Mouse (Mus musculus) MEL (cell line): ENCODE measurements around the gene Leng1. TPM values are rescaled to one million over a fixed set of nuclear protein-coding genes. Genes with fewer than 3 reads are reported as not detected.

Experiments
- DNase-seq: peaks from one replicate; pipeline ENCODE4 v3.0.0; 2011; ENCODE audit warnings: low read depth, low spot score
- H3K27ac ChIP-seq: 2 replicates; pipeline ENCODE4 v1.5.1; 2012; ENCODE audit warnings: low read depth, mild to moderate bottlenecking, control low read depth, low read length, moderate library complexity; ENCODE audit not compliant: control insufficient read depth
- H3K27me3 ChIP-seq, 2 experiments: fragments of 150-350 bp in 1 of 2; sonication (generic) in 1 of 2; 2 replicates each; pipeline ENCODE4 v1.6.1; 2012; ENCODE audit warnings: low read length in 2 of 2, mild to moderate bottlenecking in 2 of 2, improper control_type of control experiment in 1 of 2, moderate library complexity in 1 of 2; ENCODE audit not compliant: insufficient read depth in 2 of 2, control insufficient read depth in 1 of 2
- H3K36me3 ChIP-seq, 2 experiments: 2 replicates each; pipeline ENCODE4 v1.6.1; 2012 to 2014; ENCODE audit warnings: low read length in 2 of 2, improper control_type of control experiment in 1 of 2, inconsistent platforms in 1 of 2, mild to moderate bottlenecking in 1 of 2; ENCODE audit not compliant: insufficient read depth in 2 of 2, control insufficient read depth in 1 of 2
- H3K4me1 ChIP-seq, 2 experiments: fragments of 150-350 bp in 1 of 2; sonication (generic) in 1 of 2; 2 replicates each; pipeline ENCODE4 v1.6.1; 2012; ENCODE audit warnings: low read length in 2 of 2, improper control_type of control experiment in 1 of 2, mild to moderate bottlenecking in 1 of 2; ENCODE audit not compliant: insufficient read depth in 2 of 2, control insufficient read depth in 1 of 2
- H3K4me3 ChIP-seq, 2 experiments: fragments of 150-350 bp in 1 of 2; sonication (generic) in 1 of 2; 2 replicates each; pipeline ENCODE4 v1.5.1; 2012; ENCODE audit warnings: low read depth in 2 of 2, low read length in 2 of 2, mild to moderate bottlenecking in 2 of 2, moderate library complexity in 2 of 2, control low read depth in 1 of 2, improper control_type of control experiment in 1 of 2; ENCODE audit not compliant: control insufficient read depth in 1 of 2, insufficient read depth in 1 of 2
- H3K79me2 ChIP-seq: 2 replicates; pipeline ENCODE4 v1.6.1; 2012; ENCODE audit warnings: mild to moderate bottlenecking, low read length, moderate library complexity; ENCODE audit not compliant: control insufficient read depth, poor library complexity, insufficient read depth
- H3K9ac ChIP-seq: 2 replicates; pipeline ENCODE4 v1.6.1; 2012; ENCODE audit warnings: low read depth, mild to moderate bottlenecking, control low read depth, low read length, moderate library complexity; ENCODE audit not compliant: control insufficient read depth, poor library complexity, severe bottlenecking
- H3K9me3 ChIP-seq: fragments of 150-350 bp; sonication (generic); replicated peaks from 2 replicates; pipeline ENCODE4 v1.6.1; 2012; ENCODE audit warnings: mild to moderate bottlenecking, low read length, improper control_type of control experiment, moderate library complexity; ENCODE audit not compliant: insufficient read depth
- BHLHE40 ChIP-seq: IDR thresholded peaks from 2 replicates; pipeline ENCODE4 v1.6.1; 2012; ENCODE audit warnings: low read depth, mild to moderate bottlenecking, inconsistent platforms, low read length, improper control_type of control experiment, borderline replicate concordance
- CHD1 ChIP-seq: IDR thresholded peaks from 2 replicates; pipeline ENCODE4 v1.6.1; 2012; ENCODE audit warnings: low read depth, mild to moderate bottlenecking, inconsistent platforms, low read length, improper control_type of control experiment
- CHD2 ChIP-seq: IDR thresholded peaks from 2 replicates; pipeline ENCODE4 v1.6.1; 2011; ENCODE audit warnings: low read length, improper control_type of control experiment
- CTCF ChIP-seq, 3 experiments: IDR thresholded peaks in 2 of 3; conservative IDR thresholded peaks in 1 of 3; 2 replicates each; pipeline ENCODE4 v1.5.1; 2011 to 2012; ENCODE audit warnings: low read length in 3 of 3, low read depth in 2 of 3, mild to moderate bottlenecking in 2 of 3, improper control_type of control experiment in 1 of 3, inconsistent platforms in 1 of 3, mixed read lengths in 1 of 3, moderate library complexity in 1 of 3; ENCODE audit not compliant: control insufficient read depth in 1 of 3, insufficient read depth in 1 of 3, poor library complexity in 1 of 3, severe bottlenecking in 1 of 3
- E2F4 ChIP-seq: IDR thresholded peaks from 2 replicates; pipeline ENCODE4 v1.6.1; 2011; ENCODE audit warnings: low read depth, low read length, improper control_type of control experiment, borderline replicate concordance
- ELF1 ChIP-seq: IDR thresholded peaks from 2 replicates; pipeline ENCODE4 v1.6.1; 2014; ENCODE audit warnings: low read depth, mild to moderate bottlenecking, inconsistent platforms, low read length, improper control_type of control experiment, moderate library complexity
- EP300 ChIP-seq, 2 experiments: IDR thresholded peaks; 2 replicates each; pipeline ENCODE4 v1.6.1; 2011; ENCODE audit warnings: improper control_type of control experiment in 2 of 2, low read length in 2 of 2, low read depth in 1 of 2, mild to moderate bottlenecking in 1 of 2
- ETS1 ChIP-seq: IDR thresholded peaks from 2 replicates; pipeline ENCODE4 v1.6.1; 2012; ENCODE audit warnings: low read depth, mild to moderate bottlenecking, inconsistent platforms, low read length, improper control_type of control experiment, moderate library complexity
- GABPA ChIP-seq: IDR thresholded peaks from 2 replicates; pipeline ENCODE4 v1.6.1; 2012; ENCODE audit warnings: low read depth, mild to moderate bottlenecking, inconsistent platforms, low read length, improper control_type of control experiment, moderate library complexity
- GATA1 ChIP-seq: IDR thresholded peaks from 2 replicates; pipeline ENCODE4 v1.6.1; 2011; ENCODE audit warnings: low read depth, low read length, improper control_type of control experiment
- HCFC1 ChIP-seq: IDR thresholded peaks from 2 replicates; pipeline ENCODE4 v1.6.1; 2012; ENCODE audit warnings: low read depth, mild to moderate bottlenecking, inconsistent platforms, low read length, improper control_type of control experiment, moderate library complexity
- JUND ChIP-seq: IDR thresholded peaks from 2 replicates; pipeline ENCODE4 v1.6.1; 2011; ENCODE audit warnings: low read depth, mild to moderate bottlenecking, improper control_type of control experiment, low read length
- KAT2A ChIP-seq: conservative IDR thresholded peaks from 2 replicates; pipeline ENCODE4 v1.6.1; 2012; ENCODE audit warnings: low read depth, low read length, improper control_type of control experiment, inconsistent platforms
- MAX ChIP-seq: IDR thresholded peaks from 2 replicates; pipeline ENCODE4 v1.6.1; 2011; ENCODE audit warnings: low read length, improper control_type of control experiment
- MEF2A ChIP-seq: IDR thresholded peaks from 2 replicates; pipeline ENCODE4 v1.6.1; 2014; ENCODE audit warnings: low read depth, mild to moderate bottlenecking, inconsistent platforms, low read length, improper control_type of control experiment; ENCODE audit not compliant: poor library complexity, insufficient replicate concordance, severe bottlenecking; ENCODE audit errors: extremely low read depth
- MXI1 ChIP-seq: IDR thresholded peaks from 2 replicates; pipeline ENCODE4 v1.6.1; 2011; ENCODE audit warnings: mild to moderate bottlenecking, low read depth, low read length, improper control_type of control experiment
- MYB ChIP-seq: IDR thresholded peaks from 2 replicates; pipeline ENCODE4 v1.6.1; 2011; ENCODE audit warnings: mild to moderate bottlenecking, low read depth, low read length, improper control_type of control experiment
- MYC ChIP-seq: IDR thresholded peaks from 2 replicates; pipeline ENCODE4 v1.6.1; 2011; ENCODE audit warnings: low read depth, mild to moderate bottlenecking, low read length, improper control_type of control experiment, moderate library complexity
- NELFE ChIP-seq: IDR thresholded peaks from 2 replicates; pipeline ENCODE4 v1.6.1; 2011; ENCODE audit warnings: low read depth, low read length, improper control_type of control experiment
- NRF1 ChIP-seq: IDR thresholded peaks from 2 replicates; pipeline ENCODE4 v1.6.1; 2014; ENCODE audit warnings: low read depth, mild to moderate bottlenecking, inconsistent platforms, low read length, improper control_type of control experiment, moderate library complexity; ENCODE audit not compliant: poor library complexity, insufficient read depth, severe bottlenecking
- POLR2A ChIP-seq, 2 experiments: IDR thresholded peaks; 2 replicates each; pipeline ENCODE4 v1.6.1; 2011 to 2012; ENCODE audit warnings: low read length in 2 of 2, mild to moderate bottlenecking in 2 of 2, control low read depth in 1 of 2, improper control_type of control experiment in 1 of 2, low read depth in 1 of 2, moderate library complexity in 1 of 2; ENCODE audit not compliant: control insufficient read depth in 1 of 2, insufficient read depth in 1 of 2, poor library complexity in 1 of 2
- POLR2AphosphoS2 ChIP-seq: IDR thresholded peaks from 2 replicates; pipeline ENCODE4 v1.6.1; 2011; ENCODE audit warnings: low read length, improper control_type of control experiment
- POLR2AphosphoS5 ChIP-seq: IDR thresholded peaks from 2 replicates; pipeline ENCODE4 v1.6.1; 2012; ENCODE audit warnings: low read depth, borderline replicate concordance, mild to moderate bottlenecking, inconsistent platforms, low read length, moderate library complexity, mixed read lengths
- RAD21 ChIP-seq: IDR thresholded peaks from 2 replicates; pipeline ENCODE4 v1.6.1; 2011; ENCODE audit warnings: mild to moderate bottlenecking, low read depth, low read length, improper control_type of control experiment
- RCOR1 ChIP-seq: IDR thresholded peaks from 2 replicates; pipeline ENCODE4 v1.6.1; 2012; ENCODE audit warnings: low read depth, mild to moderate bottlenecking, inconsistent platforms, low read length, improper control_type of control experiment
- SIN3A ChIP-seq: IDR thresholded peaks from 2 replicates; pipeline ENCODE4 v1.6.1; 2012; ENCODE audit warnings: low read length, improper control_type of control experiment, inconsistent platforms
- SMC3 ChIP-seq: IDR thresholded peaks from 2 replicates; pipeline ENCODE4 v1.6.1; 2011; ENCODE audit warnings: low read depth, low read length, improper control_type of control experiment
- TAL1 ChIP-seq: IDR thresholded peaks from 2 replicates; pipeline ENCODE4 v1.6.1; 2012; ENCODE audit warnings: mild to moderate bottlenecking, inconsistent platforms, low read length, moderate library complexity, mixed read lengths
- TBP ChIP-seq: IDR thresholded peaks from 2 replicates; pipeline ENCODE4 v1.8.0; 2011; ENCODE audit warnings: low read depth, low read length, improper control_type of control experiment
- TCF12 ChIP-seq: IDR thresholded peaks from 2 replicates; pipeline ENCODE4 v1.6.1; 2014; ENCODE audit warnings: low read depth, mild to moderate bottlenecking, inconsistent platforms, low read length, improper control_type of control experiment, moderate library complexity
- USF2 ChIP-seq, 2 experiments: IDR thresholded peaks; 2 replicates each; pipeline ENCODE4 v1.6.1; 2011 to 2012; ENCODE audit warnings: improper control_type of control experiment in 2 of 2, low read length in 2 of 2, borderline replicate concordance in 1 of 2, inconsistent platforms in 1 of 2, low read depth in 1 of 2, mild to moderate bottlenecking in 1 of 2; ENCODE audit not compliant: insufficient read depth in 1 of 2
- ZKSCAN1 ChIP-seq: IDR thresholded peaks from 2 replicates; pipeline ENCODE4 v1.6.1; 2012; ENCODE audit warnings: low read depth, mild to moderate bottlenecking, inconsistent platforms, low read length, improper control_type of control experiment, moderate library complexity
- ZMIZ1 ChIP-seq: IDR thresholded peaks from 2 replicates; pipeline ENCODE4 v1.6.1; 2012; ENCODE audit warnings: low read depth, mild to moderate bottlenecking, inconsistent platforms, low read length, improper control_type of control experiment, moderate library complexity
- ZNF384 ChIP-seq: IDR thresholded peaks from 2 replicates; pipeline ENCODE4 v1.6.1; 2012; ENCODE audit warnings: low read depth, mild to moderate bottlenecking, inconsistent platforms, low read length, improper control_type of control experiment
- polyA plus RNA-seq, 2 experiments: library from polyadenylated mRNA; stranded (reverse) in 1 of 2; unstranded in 1 of 2; fragments of >175 nt in 1 of 2; fragments of >200 nt in 1 of 2; gene quantifications; 2 replicates each; pipeline versions ENCODE4 v1.2.1 to v1.2.4; 2012; ENCODE audit warnings: low replicate concordance in 2 of 2, low read depth in 1 of 2; ENCODE audit not compliant: insufficient read length in 2 of 2, insufficient read depth in 1 of 2, missing spikeins in 1 of 2
- total RNA-seq: library from RNA; depleted of rRNA; stranded (reverse); fragments of 300-350 nt; gene quantifications from 2 replicates; pipeline ENCODE4 v1.2.3, GENCODE M21; 2012

Gene Leng1
- total and polyA plus RNA-seq, 3 experiments = 11.0 to 11.3 TPM; not detected in 1

DNA sequence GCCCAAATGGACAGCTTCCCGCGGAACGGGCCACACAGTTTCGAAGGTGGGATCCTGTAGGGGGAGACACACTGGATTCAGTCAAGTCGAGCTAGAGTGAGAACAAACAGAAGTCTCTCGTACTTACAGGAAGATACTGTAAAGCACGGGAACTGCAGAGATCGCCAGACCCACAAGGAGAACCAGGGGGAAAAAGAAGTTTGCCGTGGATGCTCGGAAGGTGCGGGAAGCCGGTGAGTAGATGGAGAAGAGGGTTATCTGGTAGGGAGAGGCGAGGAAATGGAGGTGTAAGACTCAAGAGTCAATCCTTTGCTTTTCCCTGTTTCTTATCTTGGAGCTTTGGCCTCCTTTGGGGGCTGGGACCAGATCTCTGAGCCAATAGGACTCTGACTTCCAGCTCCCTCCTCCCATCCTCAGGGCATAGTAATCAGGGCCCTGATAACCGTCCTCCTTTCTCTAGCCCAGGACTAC, 1.3 kb upstream of the Leng1 start:
- DNase-seq = peak; percentile 86
- Histone ChIP-seq H3K9me3 (no peaks in the 10 kb centered on the region), H3K9ac (peak overlapping the region; percentile 66), H3K4me1 (peaks cover 0 to 8% of the 10 kb centered on the region in 2 experiments; a peak in 2 of 4 replicates), H3K36me3 (peaks cover 1 to 6% of the 10 kb centered on the region in 2 experiments; a peak in 3 of 4 replicates), H3K27me3 (no peaks in the 10 kb centered on the region), H3K4me3 (peak overlapping the region; percentile 62 to 69), H3K79me2 (peaks cover 14% of the 10 kb centered on the region), H3K27ac (peak overlapping the region; percentile 86)
- no peak for TF ChIP-seq USF2 (IDR thresholded peaks at IDR 0.05; ENCODE audit: borderline replicate concordance in 1 of 2, insufficient read depth in 1 of 2, low read depth in 1 of 2, low read length in 2 of 2)
- 0 out of 2 replicates have a peak, but pooled peaks have one; percentile 42 for TF ChIP-seq MYC
- TF ChIP-seq TBP = peak; percentile 72; the same call in 1 of the 2 replicates
- peak; percentile 45 for TF ChIP-seq SIN3A
- TF ChIP-seq TAL1 = no peak
- TF ChIP-seq RAD21 = no peak; the same call in 1 of the 2 replicates
- TF ChIP-seq MYB = no peak
- TF ChIP-seq CTCF (IDR thresholded peaks at IDR 0.05 in 2 of 3, conservative IDR thresholded peaks at IDR 0.05 in 1 of 3; ENCODE audit: control insufficient read depth in 1 of 3, insufficient read depth in 1 of 3, low read depth in 2 of 3, low read length in 3 of 3, poor library complexity in 1 of 3, severe bottlenecking in 1 of 3) = peak; percentile 25 to 46 (median 40); a peak in 5 of 6 replicates
- TF ChIP-seq ZKSCAN1 = no peak
- TF ChIP-seq HCFC1 = peak; percentile 42; the same call in 1 of the 2 replicates
- no peak for TF ChIP-seq GABPA
- peak; percentile 40 to 64; a peak in 3 of 4 replicates for TF ChIP-seq POLR2A (IDR thresholded peaks at IDR 0.05; ENCODE audit: control insufficient read depth in 1 of 2, insufficient read depth in 1 of 2, low read depth in 1 of 2, low read length in 2 of 2, poor library complexity in 1 of 2)
- no peak; the same call in 1 of the 2 replicates for TF ChIP-seq MAX
- TF ChIP-seq KAT2A = no peak
- TF ChIP-seq CHD2 = no peak
- TF ChIP-seq TCF12 = no peak
- TF ChIP-seq EP300 (IDR thresholded peaks at IDR 0.05; ENCODE audit: low read depth in 1 of 2, low read length in 2 of 2) = no peak; a peak in 1 of 4 replicates
- no peak for TF ChIP-seq JUND
- TF ChIP-seq ZMIZ1 = 0 out of 2 replicates have a peak, but pooled peaks have one; percentile 39
- TF ChIP-seq RCOR1 = no peak
- TF ChIP-seq BHLHE40 = no peak
- TF ChIP-seq E2F4 = no peak
- TF ChIP-seq POLR2AphosphoS2 = peak; percentile 58; the same call in 1 of the 2 replicates
- TF ChIP-seq ZNF384 = no peak
- no peak for TF ChIP-seq MEF2A
- peak; percentile 17 for TF ChIP-seq MXI1
- no peak for TF ChIP-seq NRF1
- no peak for TF ChIP-seq POLR2AphosphoS5
- peak; percentile 63 for TF ChIP-seq NELFE
- TF ChIP-seq GATA1 = peak; percentile 76
- no peak; the same call in 1 of the 2 replicates for TF ChIP-seq CHD1
- TF ChIP-seq ETS1 = 0 out of 2 replicates have a peak, but pooled peaks have one; percentile 8
- 0 out of 2 replicates have a peak, but pooled peaks have one; percentile 15 for TF ChIP-seq ELF1
- TF ChIP-seq SMC3 = no peak; the same call in 1 of the 2 replicates
